Mouse (Mus musculus) midbrain, embryonic 15.5 days (tissue): ENCODE data around the gene Ddx28. TPM values are rescaled to one million over a fixed set of nuclear protein-coding genes. Genes with fewer than 3 reads are reported as not detected.

Experiments
- polyA plus RNA-seq: library from polyadenylated mRNA; unstranded; fragments of >200 nt; fragmentation: Nextera tagmentation; extraction: Ambion mirVana; gene quantifications from 2 replicates; pipeline ENCODE4 v1.2.1, GENCODE M21; 2015

The Ddx28 gene
- polyA plus RNA-seq, 1 experiment from 2014 or later = 22.9 TPM

Other genes with a start within 250 kb of the Ddx28 start
- 11.8 and 13.6 TPM in 2 replicates for gene Ranbp10, start 184.5 kb downstream of the Ddx28 start, polyA plus RNA-seq
- gene Tsnaxip1, start 184.2 kb downstream of the Ddx28 start, polyA plus RNA-seq = 0.64 and 1.0 TPM in 2 replicates
- gene Cenpt, start 158.6 kb downstream of the Ddx28 start, polyA plus RNA-seq = 55.2 and 58.7 TPM in 2 replicates
- gene Thap11, start 156.8 kb downstream of the Ddx28 start, polyA plus RNA-seq = 56.2 and 58.6 TPM in 2 replicates
- 148 and 152 TPM in 2 replicates for gene Nutf2, start 151.3 kb downstream of the Ddx28 start, polyA plus RNA-seq
- gene Edc4, start 131.0 kb downstream of the Ddx28 start, polyA plus RNA-seq = 52.9 and 61.9 TPM in 2 replicates
- gene Nrn1l, start 118.3 kb downstream of the Ddx28 start, polyA plus RNA-seq = 0.30 TPM in 1 of 2 replicates, not detected in the other
- gene Pskh1, start 111.4 kb downstream of the Ddx28 start, polyA plus RNA-seq = 11.6 and 13.7 TPM in 2 replicates
- 5.4 and 5.5 TPM in 2 replicates for gene Ctrl, start 78.0 kb downstream of the Ddx28 start, polyA plus RNA-seq
- gene Psmb10, start 73.4 kb downstream of the Ddx28 start, polyA plus RNA-seq = 64.3 and 65.3 TPM in 2 replicates
- gene Lcat, start 68.5 kb downstream of the Ddx28 start, polyA plus RNA-seq = 1.6 and 2.0 TPM in 2 replicates
- 7.5 and 9.1 TPM in 2 replicates for gene Slc12a4, start 45.8 kb downstream of the Ddx28 start, polyA plus RNA-seq
- gene Dpep3, start 32.5 kb downstream of the Ddx28 start, polyA plus RNA-seq = not detected in 2 replicates
- 29.0 and 30.8 TPM in 2 replicates for gene Dus2, start 20.5 kb downstream of the Ddx28 start, polyA plus RNA-seq
- gene Dpep2nb, start 5.9 kb downstream of the Ddx28 start, polyA plus RNA-seq = 0.21 and 0.26 TPM in 2 replicates
- gene Nfatc3, start 47.0 kb upstream of the Ddx28 start, polyA plus RNA-seq = 3.7 and 3.8 TPM in 2 replicates
- gene Esrp2, start 125.1 kb upstream of the Ddx28 start, polyA plus RNA-seq = 0.37 and 0.38 TPM in 2 replicates
- 23.3 and 24.3 TPM in 2 replicates for gene Pla2g15, start 138.5 kb upstream of the Ddx28 start, polyA plus RNA-seq
- gene Slc7a6, start 157.0 kb upstream of the Ddx28 start, polyA plus RNA-seq = 62.7 and 65.0 TPM in 2 replicates
- 35.2 and 36.2 TPM in 2 replicates for gene Slc7a6os, start 199.1 kb upstream of the Ddx28 start, polyA plus RNA-seq
- 63.4 and 64.4 TPM in 2 replicates for gene Prmt7, start 199.1 kb upstream of the Ddx28 start, polyA plus RNA-seq